Mouse (Mus musculus) adrenal gland (tissue): ENCODE measurements around the gene Cdc42ep4.

Experiments used
- intact Hi-C: fragments of 180-260 bp; cut with DNase I; formaldehyde crosslinking; loops from one replicate; pipeline ENCODE4 v1.15.1; 2025

Gene Cdc42ep4

DNA sequence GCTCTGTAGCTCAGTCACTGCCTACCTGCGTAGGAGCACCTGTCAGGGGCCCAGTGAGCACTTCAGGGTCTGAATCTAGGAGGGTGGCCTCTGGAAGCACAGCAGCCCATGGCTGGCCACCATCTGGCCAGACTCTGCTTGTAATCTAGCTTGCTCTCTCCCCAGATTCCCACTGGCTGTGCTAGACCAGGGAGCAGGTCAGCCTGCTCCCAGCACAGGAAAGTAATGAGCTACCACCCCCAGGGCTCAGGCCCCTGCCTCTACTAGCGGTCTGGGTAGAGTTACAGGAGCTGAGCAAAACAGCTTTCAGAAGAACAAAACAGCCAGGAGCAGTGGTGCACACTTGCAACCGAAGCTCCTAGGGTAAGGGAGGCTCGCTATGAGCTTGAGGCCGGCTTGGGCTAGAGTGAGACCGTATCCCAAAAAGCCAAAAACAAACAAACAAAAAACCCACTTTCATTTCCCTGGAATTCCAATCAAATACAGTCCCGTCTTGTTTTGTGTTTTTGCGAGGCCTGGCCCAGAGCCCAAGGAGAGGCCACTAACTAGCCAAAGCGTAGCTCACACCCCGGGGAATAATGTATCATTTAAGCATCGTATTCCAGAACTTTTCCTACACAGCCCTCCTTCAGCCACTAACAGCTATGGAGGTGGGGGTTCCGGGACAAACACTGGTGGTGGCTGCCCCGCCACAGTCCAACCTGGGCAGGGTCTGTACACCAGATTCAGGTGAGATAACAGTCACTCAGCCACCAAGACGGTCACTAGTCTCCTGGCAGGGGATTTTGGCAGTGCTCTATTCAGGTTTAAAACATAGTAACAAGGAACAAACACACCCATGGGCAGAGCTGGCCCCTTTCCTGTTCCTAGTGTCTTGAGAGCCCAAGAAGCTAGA is 24.4 kb downstream of the Cdc42ep4 start:
- intact Hi-C loops: no loop called here

DNA sequence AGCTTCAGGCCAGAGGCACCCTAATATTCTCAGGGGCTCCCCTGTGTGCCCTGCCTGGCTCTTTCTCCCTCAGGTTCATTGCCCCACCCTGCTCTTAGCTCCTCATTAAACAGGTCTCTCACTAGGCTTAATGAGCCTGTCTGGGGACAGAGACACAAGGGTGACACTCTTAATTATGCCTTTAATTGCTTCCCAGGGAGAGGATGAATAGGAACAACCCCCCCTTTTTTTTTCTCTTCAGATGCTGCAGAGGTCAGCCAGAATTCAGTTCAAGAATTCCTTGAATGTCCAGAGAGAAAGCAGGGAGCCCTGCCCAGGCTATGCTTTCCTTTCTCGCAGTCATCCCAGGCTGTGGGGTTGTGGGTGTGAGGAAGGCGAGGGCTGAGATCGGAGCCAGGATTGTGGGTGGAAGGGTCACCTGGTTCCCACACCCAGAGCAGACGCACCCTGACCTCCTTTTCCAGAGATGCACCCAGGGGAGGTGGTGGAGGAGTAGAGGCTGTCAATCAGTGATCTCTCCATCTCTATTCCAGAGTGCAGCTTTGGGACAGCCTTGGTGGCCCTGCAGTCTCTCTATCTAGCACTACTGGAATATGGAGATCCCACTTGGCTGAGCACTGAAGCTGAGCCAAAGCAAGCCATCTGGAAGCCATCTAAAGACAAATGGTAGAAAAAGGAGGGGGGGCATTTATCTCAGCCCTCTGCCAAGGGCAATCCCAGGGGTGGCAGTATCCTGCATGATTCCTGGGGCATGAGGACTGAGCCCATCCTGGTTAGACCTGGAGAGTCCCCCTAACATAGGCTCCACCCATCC is 26.2 kb downstream of the Cdc42ep4 start:
- intact Hi-C loops: no loop called here

DNA sequence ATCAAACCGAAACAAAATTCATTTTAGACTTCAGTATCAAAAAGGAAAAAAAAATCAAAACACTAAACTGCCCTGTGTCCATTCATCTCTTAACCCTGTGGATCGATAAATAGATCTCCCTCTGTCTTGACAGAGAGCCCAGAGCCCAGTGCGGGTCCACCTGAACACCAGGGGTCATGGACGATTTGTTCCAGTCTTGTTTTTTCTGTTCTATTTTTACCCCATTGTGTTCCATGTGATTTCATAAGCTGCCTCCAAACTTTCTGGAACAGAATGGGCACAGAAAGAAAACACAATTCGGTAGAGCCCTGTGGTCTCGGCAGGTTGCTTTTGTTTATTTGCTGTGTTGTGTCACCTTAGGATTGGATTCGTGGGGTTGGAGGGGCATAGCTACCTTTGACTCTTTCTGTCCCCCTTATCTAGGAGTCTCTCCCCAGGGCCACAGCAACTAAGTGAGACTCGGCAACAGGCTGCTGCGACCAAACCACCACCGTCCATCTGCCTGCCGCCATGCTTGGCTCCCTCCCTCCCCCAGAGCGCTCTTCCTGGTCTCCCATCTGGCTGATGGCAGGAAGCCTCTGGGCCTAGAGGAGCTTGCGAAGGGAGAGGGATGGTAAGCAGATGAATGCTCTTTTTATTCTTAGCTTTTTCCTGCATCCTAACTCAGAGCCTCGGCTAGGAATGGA is 29.1 kb downstream of the Cdc42ep4 start:
- intact Hi-C loops: no loop called here

DNA sequence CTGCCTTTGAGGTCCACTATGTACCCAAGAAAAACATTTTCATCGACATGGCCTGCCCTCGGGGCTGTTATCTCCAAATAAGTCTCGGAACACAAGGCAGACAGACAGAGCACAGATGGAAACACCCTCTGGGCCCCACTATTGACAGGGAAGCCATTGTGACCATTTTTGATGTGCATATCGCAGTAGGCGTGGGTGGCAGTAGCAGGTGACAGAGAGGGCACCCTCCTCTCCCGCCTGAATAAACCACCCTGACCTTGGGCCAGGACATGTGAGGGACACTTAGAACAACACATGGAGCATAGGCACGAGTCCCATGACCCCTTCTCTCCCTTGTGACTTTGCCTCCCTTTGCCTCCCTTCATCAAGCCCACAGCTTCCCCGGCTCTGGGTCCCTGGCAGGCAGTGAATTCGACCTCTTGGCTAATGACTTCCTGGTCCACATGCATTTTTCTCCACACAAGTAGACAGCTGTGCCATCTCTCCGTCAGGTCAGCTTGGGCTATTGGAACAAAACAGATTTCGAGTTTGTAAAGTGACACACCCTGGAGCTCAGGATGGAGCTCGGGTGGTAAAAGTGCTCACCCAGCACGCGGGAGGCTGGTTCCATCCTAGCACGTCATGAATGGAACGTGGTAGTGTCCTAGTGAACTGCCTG is 33.8 kb downstream of the Cdc42ep4 start:
- intact Hi-C loops: no loop called here

DNA sequence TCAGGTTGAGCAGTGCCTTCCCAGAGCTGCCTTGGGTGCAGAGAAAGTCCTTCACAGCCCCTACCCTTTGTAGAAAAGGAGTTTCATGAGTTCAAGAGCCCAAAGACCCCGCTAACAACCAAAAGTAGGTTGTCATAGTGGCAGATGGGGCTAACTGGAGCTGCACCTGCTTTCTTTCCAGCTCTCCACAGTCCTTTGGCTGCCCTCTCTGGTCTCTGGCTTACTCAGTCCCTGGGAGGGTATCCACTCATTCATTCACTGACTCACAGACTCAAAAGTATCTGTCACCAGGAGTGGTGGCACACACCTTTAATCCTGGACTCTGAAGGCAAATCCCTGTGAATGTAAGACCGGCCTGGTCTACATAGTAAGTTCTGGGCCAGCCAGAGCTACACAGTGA is 35.5 kb downstream of the Cdc42ep4 start:
- intact Hi-C loops: no loop called here

DNA sequence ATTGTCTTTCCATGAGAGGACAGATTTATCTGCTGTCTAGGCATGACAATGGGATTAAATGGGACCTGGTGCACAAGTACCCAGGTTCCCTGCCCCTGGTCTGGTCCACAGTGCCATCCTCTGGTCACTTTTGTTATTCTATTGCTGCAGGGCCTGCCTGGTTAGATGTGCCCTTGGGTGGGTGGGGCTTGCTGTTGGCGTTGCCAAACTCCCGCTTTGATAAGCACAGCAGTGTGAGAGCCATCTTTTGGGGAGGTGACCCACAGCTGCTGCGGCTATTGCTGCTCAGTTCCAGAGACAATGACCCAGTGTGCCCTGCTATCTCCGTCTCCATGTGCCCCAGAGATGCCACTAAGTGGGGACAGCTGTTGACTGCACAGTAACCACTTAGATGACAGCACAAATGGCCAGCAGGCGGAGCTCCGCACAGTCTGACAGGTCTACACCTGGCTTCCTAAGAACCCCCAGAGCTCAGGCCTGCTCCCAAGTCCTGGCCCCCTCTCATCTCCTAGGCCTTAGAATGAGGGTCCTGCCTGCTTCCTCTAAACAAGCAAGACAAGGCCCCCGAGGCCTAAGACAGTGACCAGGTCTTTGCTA is 36.5 kb downstream of the Cdc42ep4 start:
- intact Hi-C loops: no loop called here

DNA sequence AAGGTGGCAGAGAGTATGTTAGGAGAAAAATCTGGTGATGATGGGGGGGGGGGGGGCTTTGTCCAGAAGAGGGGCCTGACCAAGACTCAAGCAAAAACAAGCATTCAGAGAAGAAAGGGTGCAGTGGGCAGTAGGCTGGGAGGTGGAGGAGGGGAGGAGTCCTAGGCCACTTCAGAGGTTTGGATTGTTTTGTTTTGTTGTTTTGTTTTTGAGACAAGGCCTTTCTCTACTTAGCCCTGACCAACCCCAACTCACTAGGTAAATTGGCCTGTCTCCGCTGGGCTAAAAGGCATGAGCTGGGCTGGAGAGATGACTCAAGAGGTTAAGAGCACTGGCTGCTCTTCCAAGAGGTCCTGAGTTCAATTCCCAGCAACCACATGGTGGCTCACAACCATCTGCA is 40.6 kb downstream of the Cdc42ep4 start:
- intact Hi-C loops: no loop called here

DNA sequence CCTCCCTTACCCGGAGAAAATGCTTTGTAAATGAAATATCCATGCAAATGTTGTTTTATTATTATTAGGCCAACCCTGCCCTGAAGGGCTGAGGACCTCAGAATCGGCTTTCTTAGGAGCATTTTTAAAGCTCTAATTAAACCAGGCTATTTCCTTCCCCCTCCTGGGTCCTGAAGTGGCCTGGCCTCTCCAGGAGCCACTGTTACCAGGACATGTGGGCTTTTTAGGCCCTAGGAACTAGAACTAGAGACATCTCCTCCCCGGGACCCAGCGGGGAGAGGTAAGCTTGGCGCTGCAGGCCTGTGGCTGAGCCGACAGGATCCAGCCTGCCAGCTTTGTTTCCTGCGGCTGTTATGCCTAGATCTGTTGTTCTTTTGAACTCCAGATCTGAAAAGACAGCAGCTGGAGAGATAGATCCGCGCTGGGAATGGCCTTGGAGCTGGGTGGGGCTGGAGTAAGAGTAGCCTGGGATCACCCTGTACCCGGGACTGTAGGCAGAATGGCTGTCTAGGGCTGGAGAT is 41.4 kb downstream of the Cdc42ep4 start:
- intact Hi-C loops: no loop called here

DNA sequence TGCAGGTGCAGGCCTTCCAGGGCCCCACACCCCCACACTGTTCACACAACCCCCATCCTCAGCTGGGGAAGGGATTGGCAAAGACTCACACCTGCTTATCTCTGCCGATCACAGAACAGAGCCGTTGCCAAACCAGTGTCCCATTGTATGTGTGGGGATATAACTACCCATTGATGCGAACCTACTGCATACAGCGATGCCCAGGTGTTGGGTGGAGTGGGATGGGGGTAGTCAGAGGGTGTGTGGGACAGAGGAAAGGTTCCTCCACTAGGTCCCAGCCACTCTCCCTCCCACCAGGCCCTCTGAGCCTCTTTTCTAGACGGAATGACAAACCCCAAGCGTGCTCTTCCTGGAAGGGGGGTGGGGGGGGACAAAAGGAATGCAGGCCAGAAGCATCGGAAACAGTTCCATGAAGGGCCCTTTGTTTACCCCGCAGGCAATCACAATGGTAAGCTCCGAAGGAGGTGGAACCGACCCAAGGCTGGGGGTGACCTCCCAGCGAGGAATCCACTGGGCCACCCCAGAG is 41.9 kb downstream of the Cdc42ep4 start, which contains the start of gene Cpsf4l:
Cpsf4l (minus strand) TSS at position 287 of the 526 bp plus-strand sequence.
- intact Hi-C loops: no loop called here

DNA sequence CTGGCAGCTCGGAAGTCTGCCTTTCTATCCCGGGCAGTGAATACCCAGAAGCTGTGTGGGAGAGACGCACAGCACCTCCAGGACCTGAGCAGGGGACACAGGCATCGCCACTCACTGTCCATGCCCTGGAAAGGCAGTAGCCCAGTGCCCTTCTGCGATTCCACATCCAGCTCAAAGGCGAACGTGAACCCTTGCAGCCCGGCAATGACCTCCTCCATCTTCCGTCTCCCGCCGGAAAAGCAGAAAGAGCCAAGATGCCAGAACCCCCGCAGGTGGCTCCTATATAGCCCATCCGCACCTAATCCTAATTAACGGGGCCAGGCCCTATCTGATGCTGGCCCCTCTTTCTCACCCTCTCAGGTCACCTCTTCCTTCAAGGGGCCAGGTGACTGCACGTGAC is 42.4 kb downstream of the Cdc42ep4 start:
- intact Hi-C loops: no loop called here

DNA sequence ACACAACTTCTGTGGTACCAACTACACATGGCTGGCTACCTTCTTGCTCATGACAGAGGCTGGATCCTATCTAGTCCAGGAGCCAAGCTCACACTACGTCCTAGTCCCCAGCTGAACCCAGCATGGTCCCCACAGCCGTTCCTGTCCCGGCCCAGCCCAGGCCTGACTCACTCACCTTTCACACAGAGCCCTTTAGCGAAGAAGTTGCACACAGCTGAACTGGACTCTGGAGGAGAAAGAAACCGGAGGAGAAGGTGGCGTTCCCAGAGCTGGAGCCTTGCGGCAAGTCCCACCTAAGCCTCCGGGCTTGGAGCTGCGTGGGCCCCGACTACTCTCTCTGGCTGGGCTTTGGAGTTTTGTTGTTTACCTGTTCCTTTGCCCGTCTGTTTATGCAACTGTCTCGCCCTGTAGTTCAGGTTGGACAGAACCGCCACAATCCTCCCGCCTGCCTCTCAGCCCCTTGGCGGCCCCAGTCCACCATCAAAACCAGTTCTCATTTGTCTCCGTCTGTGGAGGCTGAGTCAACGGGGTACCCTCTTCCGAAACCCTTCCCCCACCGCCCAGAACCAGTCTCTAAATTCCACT is 43.0 kb downstream of the Cdc42ep4 start:
- intact Hi-C loops: no loop called here

DNA sequence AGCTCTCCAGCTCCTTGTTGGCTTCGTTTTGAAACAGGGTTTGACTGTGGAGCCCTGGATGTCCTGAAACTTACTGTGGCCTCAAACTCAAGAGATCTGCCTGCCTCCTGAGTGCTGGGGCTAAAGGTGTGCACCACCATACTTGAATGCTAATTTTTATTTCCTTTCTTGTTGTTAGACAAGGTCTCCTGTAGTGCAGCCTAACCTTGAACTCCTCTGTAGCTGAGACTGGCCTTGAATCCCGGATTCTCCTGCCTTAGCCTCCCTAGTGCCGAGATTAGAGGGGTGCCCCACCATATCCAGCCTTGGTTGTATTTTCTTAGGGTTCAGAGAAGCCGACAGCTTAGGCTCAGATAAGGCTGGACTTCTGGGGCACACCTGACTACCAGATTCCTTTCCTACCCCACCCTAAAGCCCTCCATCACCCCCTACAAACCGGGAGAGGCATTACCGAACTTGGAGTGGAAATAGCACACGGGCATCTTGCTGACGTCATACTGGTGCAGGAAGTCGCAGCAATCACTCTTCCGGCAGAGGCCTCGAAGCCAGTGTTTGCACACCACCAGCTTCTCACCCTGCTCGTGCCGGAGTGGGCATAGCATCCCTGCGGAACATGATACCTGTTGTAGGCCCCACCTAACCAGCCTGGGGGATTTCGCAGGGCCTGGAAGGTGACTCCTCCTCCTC is 45.6 kb downstream of the Cdc42ep4 start:
- intact Hi-C loops: no loop called here

DNA sequence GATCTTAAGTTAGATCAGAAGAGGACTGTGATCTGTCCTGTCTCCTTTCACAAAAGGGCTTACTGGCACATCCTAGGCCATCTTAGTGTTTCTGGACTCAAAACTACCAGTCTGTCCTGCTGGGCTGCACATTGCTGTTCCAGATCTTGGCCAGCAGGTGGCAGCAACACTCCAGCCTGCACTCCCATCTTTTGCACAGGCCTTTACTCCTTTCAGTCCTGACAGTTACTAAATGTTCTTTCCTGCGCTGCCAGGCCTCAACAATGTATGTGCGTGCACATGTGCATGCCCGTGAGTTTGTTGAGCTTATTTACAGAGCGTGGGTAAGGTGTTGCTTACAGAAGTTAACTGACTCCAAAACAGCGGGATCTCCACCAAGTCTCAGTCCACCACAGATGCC is 47.9 kb downstream of the Cdc42ep4 start:
- intact Hi-C loops: loop anchor here (1.0 kb wide), 1 partner anchor 108 kb away; no protein-coding TSS in a partner anchor

DNA sequence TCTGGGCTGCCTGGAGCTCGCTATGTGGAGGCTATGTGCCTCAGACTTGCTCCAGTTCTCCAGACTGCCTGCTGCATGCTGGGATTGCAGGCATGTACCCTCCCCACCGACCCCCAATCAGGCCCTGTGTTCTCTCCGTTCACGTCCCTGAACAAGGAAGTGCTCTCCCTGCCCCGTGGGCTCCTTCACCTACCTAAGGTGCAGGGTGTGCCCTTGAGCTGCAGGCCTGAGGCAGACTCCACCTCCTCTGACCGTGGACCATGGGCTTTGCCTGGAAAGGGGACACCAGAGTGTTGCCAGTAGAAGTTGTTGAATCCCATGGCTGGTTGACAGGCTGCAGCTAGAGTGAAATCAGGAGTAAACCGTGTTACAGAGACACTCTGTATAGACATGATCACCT is 52.0 kb downstream of the Cdc42ep4 start:
- intact Hi-C loops: no loop called here

DNA sequence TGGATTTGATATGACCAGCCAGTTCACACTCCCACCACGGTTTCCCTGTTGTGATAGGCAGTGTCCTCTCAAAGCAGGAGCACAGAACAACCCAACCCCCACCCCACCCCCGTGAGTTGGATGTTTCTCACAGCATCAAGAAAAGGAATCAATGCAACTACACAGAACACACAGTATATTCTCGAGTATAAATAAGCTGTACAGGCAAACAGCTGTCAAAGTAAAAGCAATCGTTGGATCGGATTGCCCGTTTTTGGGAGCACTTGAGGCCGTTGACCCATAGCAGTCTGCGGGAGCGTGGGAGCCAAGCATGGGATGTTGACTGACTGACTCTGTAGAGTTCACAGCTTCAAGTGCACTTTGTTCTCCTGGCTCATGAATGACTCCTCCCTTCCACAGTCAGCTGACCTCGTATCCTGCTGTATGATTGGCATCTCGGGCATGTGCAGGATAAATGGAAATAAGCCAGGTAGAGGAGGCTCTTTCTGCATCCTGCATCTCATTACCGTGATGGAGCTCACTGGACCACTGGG is 53.6 kb downstream of the Cdc42ep4 start:
- intact Hi-C loops: no loop called here

DNA sequence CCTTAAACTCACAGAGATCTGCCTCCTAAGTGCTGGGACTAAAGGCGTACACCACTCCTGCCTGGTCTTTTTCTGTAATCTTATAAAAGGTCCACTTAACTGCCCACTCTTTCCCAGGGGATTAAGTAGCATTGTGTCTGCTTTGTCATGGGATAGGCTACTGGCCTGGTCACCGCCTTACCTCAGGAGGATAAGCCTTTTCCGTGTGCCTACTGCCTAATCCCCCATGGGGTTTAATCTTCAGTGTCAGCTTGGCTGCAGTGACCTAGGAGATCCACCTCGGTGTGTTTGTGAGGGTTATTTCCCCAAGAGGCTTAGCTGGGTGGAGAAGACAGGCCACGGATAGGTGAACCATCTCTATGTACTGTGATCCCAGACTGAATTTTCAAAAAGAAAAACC is 54.1 kb downstream of the Cdc42ep4 start:
- intact Hi-C loops: no loop called here

DNA sequence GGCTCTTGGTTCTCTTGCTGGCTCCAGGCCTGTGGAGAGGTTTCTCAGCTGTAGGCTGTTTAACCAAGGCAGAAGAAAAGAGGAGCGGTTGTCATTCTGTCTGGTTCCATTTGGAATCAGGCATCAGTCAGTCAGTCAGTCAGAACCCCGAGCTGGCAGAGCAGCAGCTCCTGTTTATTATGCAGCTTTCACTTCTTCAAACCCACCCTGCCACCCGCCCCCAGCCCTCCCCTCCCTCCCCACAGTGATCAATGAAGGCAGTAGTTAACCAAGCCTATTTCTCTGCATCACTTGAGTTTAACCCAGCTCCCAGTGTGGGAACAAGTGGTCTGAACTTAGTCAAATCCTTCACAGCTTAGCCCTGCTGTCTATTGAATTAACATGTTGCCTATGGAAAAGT is 59.8 kb downstream of the Cdc42ep4 start:
- intact Hi-C loops: no loop called here

DNA sequence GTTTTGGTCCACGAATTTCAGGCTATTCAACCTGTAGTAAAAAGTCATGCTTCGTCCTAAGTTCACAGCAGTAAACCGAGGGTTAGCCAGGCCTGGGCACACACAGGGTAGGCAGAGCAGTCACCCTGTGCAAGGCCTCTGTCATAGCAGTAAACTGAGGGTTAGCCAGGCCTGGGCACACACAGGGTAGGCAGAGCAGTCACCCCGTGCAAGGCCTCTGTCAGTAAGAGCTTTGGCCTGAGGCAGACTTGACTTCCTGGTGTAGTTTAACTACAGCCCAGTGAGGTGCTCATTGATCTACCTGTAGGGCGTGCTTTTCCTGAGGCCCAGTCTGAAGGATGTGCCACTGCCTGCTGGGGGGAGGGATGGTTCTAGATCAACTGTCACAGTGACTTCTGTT is 60.4 kb downstream of the Cdc42ep4 start:
- intact Hi-C loops: no loop called here

DNA sequence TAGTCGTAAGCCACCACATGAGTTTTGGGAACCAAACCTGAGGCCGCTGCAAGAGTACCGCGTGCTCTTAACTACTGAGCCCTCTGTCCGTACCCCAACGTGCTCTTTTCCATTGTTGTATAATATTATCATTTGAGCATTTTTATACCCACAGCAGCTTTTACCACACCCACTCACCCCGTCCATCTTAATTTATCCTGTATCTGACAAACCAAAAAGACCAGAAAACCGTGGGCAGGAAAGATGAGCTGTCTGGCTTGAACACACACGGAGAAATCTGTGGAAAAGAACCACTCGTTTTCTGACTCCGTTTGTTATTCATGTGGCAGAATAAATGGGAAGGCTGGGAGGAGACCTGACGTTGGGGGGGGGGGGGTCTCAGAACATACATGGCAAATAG is 61.2 kb downstream of the Cdc42ep4 start:
- intact Hi-C loops: no loop called here
